Mouse (Mus musculus) thymus, adult 2 months (tissue): ENCODE measurements around the gene Kif1b. TPM values are rescaled to one million over a fixed set of nuclear protein-coding genes. Genes with fewer than 3 reads are reported as not detected.

Experiments
- DNase-seq: peaks from one replicate; pipeline ENCODE4 v3.0.0; 2021
- H3K27ac ChIP-seq: fragments of 200-500 bp; 2 replicates; pipeline ENCODE4 v1.5.1; 2012; ENCODE audit warnings: low read length, control low read depth; ENCODE audit not compliant: control insufficient read depth, insufficient read depth
- H3K27me3 ChIP-seq: fragments of 200-500 bp; 2 replicates; pipeline ENCODE4 v1.6.1; 2012; ENCODE audit warnings: mild to moderate bottlenecking, low read length, moderate library complexity, mixed read lengths; ENCODE audit not compliant: control insufficient read depth, insufficient read depth
- H3K36me3 ChIP-seq: fragments of 200-500 bp; 2 replicates; pipeline ENCODE4 v1.6.1; 2012; ENCODE audit warnings: mild to moderate bottlenecking, low read length, moderate library complexity; ENCODE audit not compliant: control insufficient read depth, insufficient read depth
- H3K4me1 ChIP-seq: fragments of 200-500 bp; replicated peaks from 2 replicates; pipeline ENCODE4 v1.6.1; 2012; ENCODE audit warnings: low read length; ENCODE audit not compliant: control insufficient read depth, insufficient read depth
- H3K4me3 ChIP-seq: fragments of 200-500 bp; 2 replicates; pipeline ENCODE4 v1.5.1; 2012; ENCODE audit warnings: mild to moderate bottlenecking, low read length, control low read depth, moderate library complexity; ENCODE audit not compliant: control insufficient read depth, insufficient read depth
- CTCF ChIP-seq: fragments of 200-500 bp; IDR thresholded peaks from 2 replicates; pipeline ENCODE4 v1.5.1; 2012; ENCODE audit warnings: mild to moderate bottlenecking, control low read depth, low read length, moderate library complexity, borderline replicate concordance; ENCODE audit not compliant: control insufficient read depth, poor library complexity, insufficient read depth; ENCODE audit errors: extremely low read depth
- POLR2A ChIP-seq: fragments of 200-500 bp; IDR thresholded peaks from 2 replicates; pipeline ENCODE4 v1.6.1; 2012; ENCODE audit warnings: mild to moderate bottlenecking, low read length, control low read depth, moderate library complexity; ENCODE audit not compliant: control insufficient read depth, poor library complexity, insufficient read depth; ENCODE audit errors: extremely low read depth
- WGBS: fragments of 180-500 bp; shearing (Covaris S2); methylation state at CpG from one replicate; pipeline ENCODE4 v1.1.7; 2018; 5-methylcytosine and 5-hydroxymethylcytosine counted together
- polyA plus RNA-seq: library from polyadenylated mRNA; depleted of rRNA; stranded (reverse); fragments of >200 nt; gene quantifications from 2 replicates; pipeline ENCODE4 v1.2.3, GENCODE M21; 2012

Gene Kif1b
- polyA plus RNA-seq, 1 experiment, result 23.9 TPM

- Histone ChIP-seq H3K4me1 (no peaks in the 10 kb centered on the region), H3K27me3 (no peaks in the 10 kb centered on the region), H3K27ac (no peak overlapping the region), H3K36me3 (no peaks in the 10 kb centered on the region), H3K4me3 (no peak overlapping the region)
- no peak for TF ChIP-seq CTCF
- TF ChIP-seq POLR2A, result no peak
- 81% methylated on average over 4 of the region's 4 CpGs for WGBS
- peak; percentile 9 for DNase-seq
These were observed 124.7 kb downstream of the Kif1b start for GRCm38 (mm10) chr4:149182755-149183154.

GRCm38 (mm10) chr4:149182192-149182591 is 125.3 kb downstream of the Kif1b start:
- H3K27ac ChIP-seq, result no peak overlapping the region
- no peaks in the 10 kb centered on the region for H3K36me3 ChIP-seq
- no peak overlapping the region for H3K4me3 ChIP-seq
- no peak for DNase-seq
- TF ChIP-seq POLR2A, result no peak
- TF ChIP-seq CTCF, result no peak
- no peaks in the 10 kb centered on the region for H3K27me3 ChIP-seq
- H3K4me1 ChIP-seq, result no peaks in the 10 kb centered on the region
- WGBS, result 91% methylated on average over 7 of the region's 7 CpGs

- no peak overlapping the region for H3K27ac ChIP-seq
- no peaks in the 10 kb centered on the region for H3K36me3 ChIP-seq
- H3K4me3 ChIP-seq, result no peak overlapping the region
- no peak for TF ChIP-seq POLR2A
- no peak for TF ChIP-seq CTCF
- H3K4me1 ChIP-seq, result no peaks in the 10 kb centered on the region
- no peak for DNase-seq
- 92% methylated on average over 4 of the region's 4 CpGs for WGBS
- H3K27me3 ChIP-seq, result no peaks in the 10 kb centered on the region
These were observed 127.9 kb downstream of the Kif1b start for GRCm38 (mm10) chr4:149179573-149179972.

GRCm38 (mm10) chr4:149179160-149179559 is 128.3 kb downstream of the Kif1b start:
- DNase-seq, result no peak
- Histone ChIP-seq H3K4me1 (no peaks in the 10 kb centered on the region), H3K27me3 (no peaks in the 10 kb centered on the region), H3K27ac (no peak overlapping the region), H3K4me3 (no peak overlapping the region), H3K36me3 (no peaks in the 10 kb centered on the region)
- TF ChIP-seq POLR2A (no peak), CTCF (no peak)
- 91% methylated on average over 7 of the region's 7 CpGs for WGBS

- WGBS, result 96% methylated on average over 7 of the region's 7 CpGs
- no peak overlapping the region for H3K27ac ChIP-seq
These were observed 129.2 kb downstream of the Kif1b start for GRCm38 (mm10) chr4:149178328-149178727.

GRCm38 (mm10) chr4:149177046-149177445 is 130.4 kb downstream of the Kif1b start:
- Histone ChIP-seq H3K4me1 (no peaks in the 10 kb centered on the region), H3K36me3 (no peaks in the 10 kb centered on the region), H3K27ac (no peak overlapping the region), H3K4me3 (no peak overlapping the region), H3K27me3 (no peaks in the 10 kb centered on the region)
- TF ChIP-seq POLR2A (no peak), CTCF (no peak)
- DNase-seq, result no peak
- WGBS, result 94% methylated on average over 5 of the region's 5 CpGs

More at GRCm38 (mm10) chr4:149178328-149178727, 129.2 kb downstream of the Kif1b start:
- H3K4me3 ChIP-seq, result no peak overlapping the region
- no peak for TF ChIP-seq POLR2A
- TF ChIP-seq CTCF, result no peak
- no peak for DNase-seq
- no peaks in the 10 kb centered on the region for H3K4me1 ChIP-seq
- H3K36me3 ChIP-seq, result no peaks in the 10 kb centered on the region
- no peaks in the 10 kb centered on the region for H3K27me3 ChIP-seq

- no peak overlapping the region for H3K4me3 ChIP-seq
- TF ChIP-seq CTCF (no peak), POLR2A (no peak)
- DNase-seq, result no peak
- WGBS, result 93% methylated on average over 6 of the region's 6 CpGs
- no peaks in the 10 kb centered on the region for H3K36me3 ChIP-seq
- no peaks in the 10 kb centered on the region for H3K4me1 ChIP-seq
- no peaks in the 10 kb centered on the region for H3K27me3 ChIP-seq
- H3K27ac ChIP-seq, result no peak overlapping the region
These were observed 130.8 kb downstream of the Kif1b start for GRCm38 (mm10) chr4:149176645-149177044.
